Mouse (Mus musculus): ENCODE measurements at regions not wholly inside any gene's neighbourhood (a gene's known extent, or its start where the extent isn't known, plus 50 kb on each side); places are given as distances from the start of the nearest gene placed in this dataset.

DNA sequence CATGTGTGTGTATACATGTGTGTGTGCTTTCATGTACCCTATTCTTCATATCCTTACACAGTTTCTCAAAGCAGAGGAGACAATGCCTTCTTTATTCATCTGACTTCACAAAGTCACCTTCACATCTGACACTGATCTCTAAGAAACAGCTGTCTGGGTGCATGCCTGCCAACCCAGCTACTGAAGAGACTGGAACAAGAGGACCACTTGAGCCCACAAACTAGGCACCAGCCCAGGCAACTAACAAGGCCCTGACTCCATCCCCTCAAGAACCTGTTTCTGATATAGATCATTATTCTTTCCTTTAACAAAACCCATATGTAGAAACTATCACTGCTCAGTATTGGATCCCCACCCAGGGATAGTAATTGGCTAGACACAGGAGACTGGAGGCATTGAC lies 295.3 kb downstream of the Qk start:
- intact Hi-C loops (cut with DNase I), result no loop called here
- no peak for DNase-seq

DNA sequence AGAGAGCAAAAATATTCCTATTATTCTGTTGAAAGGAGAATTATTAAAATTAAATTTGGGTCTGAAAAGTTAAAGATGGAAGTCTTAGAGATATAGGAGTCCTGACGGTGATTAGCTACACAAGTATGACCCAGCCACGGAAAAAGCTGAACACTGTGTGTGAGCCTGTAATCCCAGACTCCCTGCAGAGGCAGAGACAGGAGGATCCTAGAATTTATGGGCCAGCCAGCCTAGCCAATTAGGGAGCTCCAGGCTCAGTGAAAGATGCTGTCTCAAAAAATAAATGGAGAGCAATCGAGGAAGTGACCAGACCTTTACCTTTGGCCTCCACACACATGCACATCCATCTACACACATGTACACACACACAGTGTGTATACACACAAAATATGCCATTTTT lies 307.5 kb downstream of the Qk start:
- intact Hi-C loops (cut with DNase I), result no loop called here
- no peak for DNase-seq

DNA sequence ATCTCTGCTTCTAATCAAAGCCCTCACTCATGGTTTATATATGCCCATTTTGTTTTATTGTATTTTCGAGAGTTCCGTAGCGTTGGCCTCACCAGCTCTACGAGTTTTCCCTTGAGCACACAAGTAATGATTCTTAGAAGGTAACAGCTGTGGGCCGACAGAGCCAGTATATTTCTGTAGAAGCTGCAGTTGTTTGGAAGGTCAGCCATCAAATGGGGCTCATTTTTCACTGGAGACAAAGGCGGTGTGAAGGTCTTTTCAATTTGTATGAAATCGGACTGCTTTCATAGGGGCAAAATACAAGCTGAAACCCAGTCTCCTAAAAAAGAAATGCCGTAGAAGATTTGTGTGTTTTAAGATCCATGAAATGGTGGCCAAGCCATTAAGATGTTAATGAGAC lies 307.9 kb downstream of the Qk start:
- intact Hi-C loops (cut with DNase I), result no loop called here
- DNase-seq, result no peak

DNA sequence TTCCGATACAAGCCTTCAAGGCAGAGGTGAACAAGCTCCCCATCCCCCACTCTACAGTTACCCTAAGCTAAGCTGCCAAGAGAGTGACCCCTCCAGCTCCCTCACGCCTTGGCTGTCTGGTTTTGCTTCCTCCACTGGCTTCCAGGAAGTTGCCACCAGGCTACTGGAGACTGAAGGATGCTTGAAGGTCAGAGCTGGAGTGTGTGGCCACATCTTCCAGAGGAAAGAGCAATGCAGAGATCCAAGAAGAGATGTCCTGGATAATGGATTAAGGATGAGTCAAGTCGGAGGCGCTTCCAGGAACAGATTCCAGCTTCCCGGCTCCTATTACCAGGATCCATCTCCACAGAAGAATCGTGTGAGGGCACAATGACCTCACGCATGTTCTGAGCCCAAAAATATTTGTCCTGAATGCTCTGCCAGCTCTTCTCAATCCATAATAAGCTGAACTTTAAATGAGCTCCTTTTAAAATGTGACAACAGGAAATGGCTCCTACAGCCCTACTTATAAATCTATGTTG lies 318.5 kb downstream of the Qk start:
- peak; percentile 41 to 69 for DNase-seq
- intact Hi-C loops (cut with DNase I), result loop anchor here (10.0 kb wide), 1 partner anchor 314 kb away; the partner anchor contains the start of gene Qk

DNA sequence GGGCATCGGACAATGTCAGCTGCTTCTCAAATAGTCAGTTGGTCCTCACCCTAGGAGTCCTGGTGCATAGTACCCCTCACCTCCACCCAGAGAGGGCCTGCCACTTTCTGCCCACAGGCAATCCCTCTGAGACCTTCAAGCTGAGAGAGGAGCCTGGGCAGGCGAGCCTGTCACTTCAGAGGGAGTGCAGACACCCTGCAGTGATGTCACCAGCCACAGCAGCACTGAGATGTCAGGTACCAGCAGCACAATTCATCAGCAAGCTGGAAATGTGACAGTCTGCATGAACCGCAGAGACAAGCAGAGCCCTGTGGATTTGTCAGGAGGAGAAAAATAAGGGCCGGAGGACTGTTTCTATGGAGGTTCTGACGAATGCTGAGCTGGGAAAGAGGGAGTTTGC lies 324.3 kb downstream of the Qk start:
- no peak for DNase-seq
- intact Hi-C loops (cut with DNase I), result no loop called here

DNA sequence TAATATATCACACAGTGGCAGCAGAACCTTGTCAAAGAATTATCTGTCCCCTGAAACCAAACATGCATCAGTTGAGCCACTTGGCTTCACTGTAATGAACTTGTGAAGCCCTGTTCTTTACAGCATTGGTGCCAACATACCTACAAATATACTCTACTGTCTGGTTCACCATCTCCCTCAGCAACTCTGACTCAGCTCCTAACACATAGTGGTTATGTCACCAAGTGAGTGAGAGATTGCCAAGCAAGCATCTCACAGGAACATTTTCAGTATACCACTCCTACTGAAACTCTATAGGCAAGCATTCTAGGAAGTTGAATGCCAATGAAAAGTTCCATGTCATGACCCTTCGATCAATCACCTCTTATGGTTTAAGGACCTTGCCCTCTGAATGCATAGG lies 321.2 kb upstream of the Pabpc6 start:
- intact Hi-C loops (cut with DNase I), result no loop called here
- no peak for DNase-seq

DNA sequence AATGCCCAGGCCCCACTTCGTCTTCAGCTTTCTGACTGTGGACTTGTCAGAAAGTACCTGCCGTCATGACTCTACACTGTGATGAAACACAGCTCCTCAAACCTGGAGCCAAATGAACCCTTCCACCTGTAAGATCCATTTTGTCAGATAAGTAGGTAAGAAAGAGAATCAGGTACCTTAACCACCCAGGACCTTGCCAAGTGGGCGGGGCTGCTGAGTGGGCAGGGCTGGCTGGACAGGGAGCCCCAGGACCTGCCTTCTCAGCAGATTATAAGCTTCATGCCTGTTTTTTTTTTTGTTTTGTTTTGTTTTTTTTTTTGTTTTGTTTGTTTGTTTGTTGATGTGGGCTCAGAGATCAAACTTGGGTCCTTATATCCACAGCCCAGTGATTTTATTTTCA lies 311.8 kb upstream of the Pabpc6 start:
- intact Hi-C loops (cut with DNase I), result no loop called here
- DNase-seq, result no peak

DNA sequence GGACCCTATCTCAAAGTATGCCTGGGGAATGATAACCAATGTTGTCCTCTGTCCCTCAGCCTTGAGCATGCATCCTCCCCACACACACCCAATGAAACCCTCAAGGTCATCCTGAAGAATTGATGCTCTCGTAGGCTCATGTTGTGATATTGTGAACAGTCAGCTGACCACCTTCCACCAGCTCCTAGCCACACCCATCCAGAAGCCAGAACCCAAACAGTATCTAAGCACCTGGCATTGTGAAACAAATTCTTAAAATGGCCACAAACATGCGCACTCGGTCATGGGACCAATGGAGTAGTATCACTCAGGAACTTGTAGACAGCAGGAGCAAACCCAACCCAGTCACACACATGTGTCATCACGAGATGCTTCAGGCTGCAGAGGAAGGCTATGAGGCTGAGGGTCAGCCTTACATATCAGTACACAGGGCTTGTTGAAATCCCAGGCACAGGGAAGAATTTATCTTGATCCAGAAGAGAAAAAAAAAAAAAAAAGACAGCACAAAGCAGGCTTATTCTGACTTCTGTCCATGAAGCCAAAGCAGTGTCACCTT lies 307.4 kb upstream of the Pabpc6 start:
- intact Hi-C loops (cut with DNase I), result no loop called here
- no peak for DNase-seq

GRCm38 (mm10) chr17:9975995-9976394 lies 306.5 kb upstream of the Pabpc6 start:
- DNase-seq, result no peak
- intact Hi-C loops (cut with DNase I), result no loop called here

DNA sequence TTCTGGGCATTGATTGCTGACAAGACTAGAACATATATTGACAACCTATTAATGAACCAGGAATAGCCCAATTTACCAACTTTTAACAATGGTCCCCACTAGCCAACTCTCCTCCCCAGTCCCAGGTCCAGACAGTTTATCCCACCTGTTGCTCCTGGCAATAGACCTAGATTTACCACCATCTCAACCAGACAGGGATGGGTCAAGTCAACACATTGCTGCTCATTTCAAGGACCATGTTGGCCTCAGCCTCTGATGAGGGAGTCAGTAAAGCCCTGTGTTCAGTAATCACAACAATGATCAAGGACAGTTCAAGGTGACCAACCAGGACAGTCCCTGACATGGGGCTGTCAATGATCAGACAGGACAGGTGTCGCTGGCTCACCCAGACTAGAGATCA lies 305.6 kb upstream of the Pabpc6 start:
- DNase-seq, result no peak
- intact Hi-C loops (cut with DNase I), result no loop called here

DNA sequence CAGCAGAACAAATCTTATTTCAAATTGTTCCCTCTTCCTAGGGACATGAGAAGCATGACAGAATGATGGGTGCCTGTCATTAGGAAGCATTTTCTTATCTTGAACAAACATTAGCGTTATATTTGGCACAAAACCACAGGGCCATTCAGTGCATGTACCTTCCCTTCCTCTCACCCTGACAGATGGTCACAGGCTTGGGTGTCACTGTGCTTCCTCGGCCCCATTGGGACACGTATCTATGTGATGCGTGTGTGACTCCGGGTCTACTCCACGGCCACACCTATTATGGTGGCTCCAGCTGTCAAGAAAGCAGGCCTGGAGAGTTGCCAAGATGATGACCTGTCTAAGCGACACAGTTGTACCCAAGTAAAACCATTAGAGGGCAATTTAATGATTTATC lies 298.5 kb upstream of the Pabpc6 start:
- intact Hi-C loops (cut with DNase I), result no loop called here
- no peak for DNase-seq

DNA sequence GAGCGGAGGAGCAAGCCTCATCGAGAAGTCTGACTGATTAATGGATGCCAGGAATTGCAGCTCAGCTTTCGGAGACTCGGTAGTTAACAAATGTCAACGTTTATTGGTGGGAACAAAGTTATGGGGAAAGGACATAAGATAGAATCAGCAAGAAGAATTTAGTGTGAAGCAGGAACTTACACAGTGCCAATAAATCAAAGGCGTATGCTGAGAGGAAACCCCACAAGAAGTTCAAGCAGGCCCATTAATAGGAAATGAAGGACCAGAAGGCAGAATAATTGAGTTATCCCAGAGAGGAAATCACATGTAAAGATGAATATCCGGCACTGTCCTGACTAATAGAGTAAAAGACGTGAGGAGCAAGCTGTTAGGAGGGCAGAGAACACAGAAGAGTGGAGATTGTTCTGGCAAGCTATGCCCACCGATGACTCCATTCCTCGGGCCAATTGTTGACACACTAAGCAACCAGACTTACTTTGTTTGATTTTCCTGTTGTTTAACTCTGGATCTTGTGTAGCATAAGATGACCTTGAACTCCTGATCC lies 293.4 kb upstream of the Pabpc6 start:
- intact Hi-C loops (cut with DNase I), result no loop called here
- DNase-seq, result no peak

- DNase-seq, result no peak
- intact Hi-C loops (cut with DNase I), result no loop called here
Observed at GRCm38 (mm10) chr17:9948985-9949667, 279.6 kb upstream of the Pabpc6 start.

- no peak for DNase-seq
- intact Hi-C loops (cut with DNase I), result no loop called here
Observed at GRCm38 (mm10) chr17:9947609-9948008, 278.1 kb upstream of the Pabpc6 start.

GRCm38 (mm10) chr17:9944513-9944912 lies 275.0 kb upstream of the Pabpc6 start:
- intact Hi-C loops (cut with DNase I), result no loop called here
- DNase-seq, result no peak

GRCm38 (mm10) chr17:9942171-9942570 lies 272.7 kb upstream of the Pabpc6 start:
- DNase-seq, result no peak
- intact Hi-C loops (cut with DNase I), result no loop called here

GRCm38 (mm10) chr17:9939576-9939975 lies 270.1 kb upstream of the Pabpc6 start:
- DNase-seq, result no peak
- intact Hi-C loops (cut with DNase I), result no loop called here

DNA sequence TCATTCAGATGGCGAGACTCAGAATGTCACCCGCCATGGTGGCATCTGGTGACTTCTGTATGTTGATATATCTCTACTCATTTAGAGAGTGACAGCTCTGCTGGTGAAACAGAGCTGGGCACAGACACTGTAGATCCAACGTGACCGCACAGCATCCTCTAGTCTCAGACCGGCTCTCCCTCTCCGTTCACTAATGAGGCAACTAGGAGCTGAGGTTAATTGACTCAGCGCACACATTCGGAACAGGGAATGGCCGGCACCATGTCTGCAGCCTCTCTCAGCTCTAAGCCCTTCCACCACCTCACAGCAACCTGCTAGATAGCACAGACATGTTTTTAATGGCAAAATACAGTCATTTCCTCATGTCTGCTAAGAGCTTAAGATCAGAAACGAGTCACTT lies 268.9 kb upstream of the Pabpc6 start:
- no peak for DNase-seq
- intact Hi-C loops (cut with DNase I), result no loop called here

DNA sequence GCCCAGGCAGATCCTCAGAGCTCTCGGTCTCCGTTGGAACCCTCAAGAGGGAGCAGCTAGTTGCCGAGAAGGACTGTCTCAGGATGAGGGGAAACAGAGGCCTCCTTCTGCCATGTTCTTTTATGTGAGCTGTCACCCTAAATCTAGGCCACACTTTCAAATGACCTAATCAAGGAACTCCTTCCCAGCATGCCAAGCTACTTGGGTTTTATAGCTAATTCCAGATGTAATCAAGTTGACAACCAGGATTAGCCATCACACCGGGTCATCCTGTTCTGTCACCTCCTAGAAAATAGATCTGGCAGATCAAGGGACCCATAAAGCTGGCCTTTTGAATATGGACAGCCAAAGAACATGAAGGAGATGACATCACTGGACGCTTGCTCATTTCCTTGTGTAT lies 267.7 kb upstream of the Pabpc6 start:
- no peak for DNase-seq
- intact Hi-C loops (cut with DNase I), result no loop called here

- no peak for DNase-seq
Observed at GRCm38 (mm10) chr17:9932186-9932585, 262.7 kb upstream of the Pabpc6 start.

DNA sequence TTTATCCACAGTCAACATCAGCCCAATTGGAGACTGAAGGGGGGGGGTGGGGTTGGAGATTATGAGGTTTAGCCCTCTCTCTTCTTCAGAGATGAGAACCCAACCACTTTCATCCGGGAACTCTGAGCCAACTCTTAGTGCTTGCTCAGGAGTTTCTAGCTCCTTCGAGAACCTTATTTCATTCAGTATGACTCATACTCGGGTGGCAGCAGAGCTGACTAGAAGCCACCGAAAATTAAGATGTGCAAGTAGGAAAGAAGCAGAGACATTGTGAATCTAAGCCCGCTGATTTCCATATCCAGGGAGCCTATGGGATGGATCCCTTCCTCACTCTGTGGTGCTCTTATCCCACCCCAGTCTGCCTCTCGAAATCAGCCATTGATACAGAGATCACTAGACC lies 262.0 kb upstream of the Pabpc6 start:
- intact Hi-C loops (cut with DNase I), result no loop called here
- DNase-seq, result no peak

More at GRCm38 (mm10) chr17:9932186-9932585, 262.7 kb upstream of the Pabpc6 start:
- intact Hi-C loops (cut with DNase I), result no loop called here

GRCm38 (mm10) chr17:9929448-9930088 lies 260.1 kb upstream of the Pabpc6 start:
- intact Hi-C loops (cut with DNase I), result no loop called here
- DNase-seq, result no peak
